Mouse (Mus musculus): ENCODE measurements around the gene Epb41l5. TPM values are rescaled to one million over a fixed set of nuclear protein-coding genes. Genes with fewer than 3 reads are reported as not detected.

Gene Epb41l5
- polyA plus RNA-seq, 1 experiment, result 28.0 TPM

DNA sequence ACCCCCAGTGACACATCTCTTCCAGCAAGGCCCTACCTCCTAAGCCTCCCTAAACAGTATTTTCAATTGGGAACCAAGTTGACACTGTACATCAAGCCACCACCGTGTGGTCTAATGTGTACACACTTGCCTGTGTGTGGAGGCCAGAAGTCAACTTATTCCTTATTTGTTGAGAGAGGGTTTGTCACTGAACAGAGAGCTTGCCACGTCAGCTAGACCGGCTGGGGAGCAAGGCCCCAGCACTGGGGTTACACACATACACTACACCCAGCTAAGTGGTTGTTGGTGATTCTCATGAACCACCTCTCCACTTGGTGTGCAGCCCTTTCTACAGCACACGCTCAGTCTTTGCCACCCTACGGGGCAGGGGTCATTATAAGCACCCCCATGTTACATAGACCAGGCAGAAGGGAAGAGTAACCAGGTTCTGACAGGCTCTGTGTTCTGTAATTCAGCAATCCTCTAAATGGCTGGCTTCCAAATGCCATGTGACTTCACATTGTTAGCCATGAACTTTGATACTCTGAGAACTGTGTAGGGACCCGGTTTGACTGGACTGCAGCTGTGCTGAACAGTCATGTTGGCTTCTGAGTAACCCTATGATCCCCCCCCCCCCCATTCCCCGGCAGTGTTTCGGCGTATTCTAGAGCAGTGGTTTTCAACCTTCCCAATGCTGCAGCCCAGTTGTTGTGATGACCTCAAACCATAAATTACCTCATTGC, 107.8 kb downstream of the Epb41l5 start:
- DNase-seq, result no peak
- Histone ChIP-seq H3K4me1 (ENCODE audit: control insufficient read depth, insufficient read depth, low read length) (peaks cover 2% of the 10 kb centered on the region; the same call in 1 of the 2 replicates), H3K4me3 (replicated peaks; ENCODE audit: extremely low read depth, low read depth, low read length) (no peak overlapping the region)
- no peak for TF ChIP-seq CTCF (IDR thresholded peaks at IDR 0.05; ENCODE audit: insufficient read depth, low read length)
- no peak for TF ChIP-seq POLR2A (IDR thresholded peaks at IDR 0.05; ENCODE audit: borderline replicate concordance, extremely low read depth, low read depth, low read length)
- WGBS, result 64% methylated on average over 9 of the region's 9 CpGs

DNA sequence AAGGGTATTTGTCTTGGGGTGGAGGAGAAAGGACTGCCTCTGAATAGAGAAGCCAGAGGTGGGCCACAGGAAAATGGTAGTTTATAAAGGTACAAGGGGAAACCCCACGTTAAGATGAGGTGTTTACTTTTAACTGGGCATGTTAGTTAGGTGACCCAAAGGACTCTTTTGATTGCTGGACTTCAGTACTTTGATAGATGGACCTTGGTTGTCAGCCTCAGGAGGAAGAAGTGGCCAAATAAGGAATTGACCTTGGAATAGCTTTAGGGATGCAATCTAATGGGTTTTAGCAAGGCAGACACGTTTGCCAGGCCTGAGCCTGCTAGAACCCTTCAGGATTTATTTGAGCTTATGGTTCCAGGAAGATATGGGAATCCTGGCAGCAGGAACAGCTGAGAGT, 109.5 kb downstream of the Epb41l5 start:
- no peak for DNase-seq
- TF ChIP-seq CTCF (IDR thresholded peaks at IDR 0.05; ENCODE audit: insufficient read depth, low read length), result no peak
- no peak for TF ChIP-seq POLR2A (IDR thresholded peaks at IDR 0.05; ENCODE audit: borderline replicate concordance, extremely low read depth, low read depth, low read length)
- 47% methylated on average over 2 of the region's 2 CpGs for WGBS
- H3K4me1 ChIP-seq (ENCODE audit: control insufficient read depth, insufficient read depth, low read length), result peaks cover 2% of the 10 kb centered on the region; the same call in 1 of the 2 replicates
- H3K4me3 ChIP-seq (replicated peaks; ENCODE audit: extremely low read depth, low read depth, low read length), result no peak overlapping the region

DNA sequence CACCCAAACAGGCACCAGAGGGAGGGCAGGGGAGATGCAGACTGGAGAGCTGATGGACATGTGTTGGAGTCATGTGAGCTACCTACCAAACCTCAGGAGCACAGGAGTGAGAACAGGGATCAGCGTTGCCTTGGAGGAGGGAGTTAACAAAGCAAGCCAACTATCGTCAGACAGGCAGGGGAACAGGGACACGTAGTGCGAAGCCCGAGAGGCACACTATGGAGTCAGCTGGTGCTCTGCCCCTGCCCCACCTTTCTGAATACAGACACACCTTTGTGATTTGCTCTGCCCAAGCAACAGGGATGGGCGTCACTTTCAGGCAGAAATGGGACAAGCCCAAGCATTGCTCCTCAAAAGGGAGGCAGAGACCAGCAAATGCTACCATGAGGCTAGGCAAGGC, 111.1 kb downstream of the Epb41l5 start:
- Histone ChIP-seq H3K4me1 (ENCODE audit: control insufficient read depth, insufficient read depth, low read length) (no peaks in the 10 kb centered on the region), H3K4me3 (replicated peaks; ENCODE audit: extremely low read depth, low read depth, low read length) (no peak overlapping the region)
- no peak for TF ChIP-seq CTCF (IDR thresholded peaks at IDR 0.05; ENCODE audit: insufficient read depth, low read length)
- no peak for TF ChIP-seq POLR2A (IDR thresholded peaks at IDR 0.05; ENCODE audit: borderline replicate concordance, extremely low read depth, low read depth, low read length)
- no peak for DNase-seq
- WGBS, result 92% methylated on average over 6 of the region's 6 CpGs

DNA sequence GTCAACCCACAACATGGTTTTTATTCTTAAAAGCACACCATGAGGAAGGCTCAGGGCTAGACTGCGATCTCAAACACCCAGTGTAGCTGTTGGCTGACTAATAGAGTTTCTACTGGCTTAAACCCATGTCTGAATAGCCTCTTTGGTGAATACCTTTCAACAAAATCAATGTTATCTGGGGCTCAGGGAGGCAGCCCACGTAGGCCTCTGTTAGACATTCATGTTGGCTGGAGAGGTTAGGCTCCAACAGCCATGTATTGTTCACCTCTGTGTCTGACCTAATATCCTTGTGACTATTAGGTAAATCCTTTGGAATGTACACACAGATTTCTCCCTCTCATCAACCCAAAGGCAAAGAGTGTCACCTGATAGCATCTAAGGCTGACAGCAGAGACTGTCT, 112.7 kb downstream of the Epb41l5 start:
- H3K4me1 ChIP-seq (ENCODE audit: control insufficient read depth, insufficient read depth, low read length), result no peaks in the 10 kb centered on the region
- WGBS, result 79% methylated on average over 2 of the region's 2 CpGs
- DNase-seq, result no peak
- no peak overlapping the region for H3K4me3 ChIP-seq (replicated peaks; ENCODE audit: extremely low read depth, low read depth, low read length)
- no peak for TF ChIP-seq POLR2A (IDR thresholded peaks at IDR 0.05; ENCODE audit: borderline replicate concordance, extremely low read depth, low read depth, low read length)
- no peak for TF ChIP-seq CTCF (IDR thresholded peaks at IDR 0.05; ENCODE audit: insufficient read depth, low read length)

DNA sequence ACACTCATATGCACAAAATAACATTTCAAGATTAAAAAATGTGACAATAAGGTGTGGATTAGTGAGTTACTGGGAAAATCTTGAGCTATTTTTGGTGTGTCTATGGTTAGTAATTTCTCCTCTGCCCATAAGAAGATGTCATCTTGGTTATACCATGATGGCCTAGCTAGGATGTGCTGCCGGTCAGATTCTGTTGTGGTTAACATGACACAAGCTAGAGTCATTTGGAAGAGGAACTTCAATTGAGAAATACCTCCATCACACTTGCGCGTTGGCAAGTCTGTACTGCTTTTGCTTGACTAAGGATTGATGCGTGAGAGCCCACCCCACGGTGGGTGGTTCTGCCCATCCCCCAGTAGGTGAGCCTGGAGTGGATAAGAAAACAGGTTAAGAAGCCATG, 114.5 kb downstream of the Epb41l5 start:
- WGBS, result 83% methylated on average over 5 of the region's 5 CpGs
- TF ChIP-seq POLR2A (IDR thresholded peaks at IDR 0.05; ENCODE audit: borderline replicate concordance, extremely low read depth, low read depth, low read length) (no peak), CTCF (IDR thresholded peaks at IDR 0.05; ENCODE audit: insufficient read depth, low read length) (no peak)
- Histone ChIP-seq H3K4me3 (replicated peaks; ENCODE audit: extremely low read depth, low read depth, low read length) (no peak overlapping the region), H3K4me1 (ENCODE audit: control insufficient read depth, insufficient read depth, low read length) (no peaks in the 10 kb centered on the region)
- DNase-seq, result no peak

DNA sequence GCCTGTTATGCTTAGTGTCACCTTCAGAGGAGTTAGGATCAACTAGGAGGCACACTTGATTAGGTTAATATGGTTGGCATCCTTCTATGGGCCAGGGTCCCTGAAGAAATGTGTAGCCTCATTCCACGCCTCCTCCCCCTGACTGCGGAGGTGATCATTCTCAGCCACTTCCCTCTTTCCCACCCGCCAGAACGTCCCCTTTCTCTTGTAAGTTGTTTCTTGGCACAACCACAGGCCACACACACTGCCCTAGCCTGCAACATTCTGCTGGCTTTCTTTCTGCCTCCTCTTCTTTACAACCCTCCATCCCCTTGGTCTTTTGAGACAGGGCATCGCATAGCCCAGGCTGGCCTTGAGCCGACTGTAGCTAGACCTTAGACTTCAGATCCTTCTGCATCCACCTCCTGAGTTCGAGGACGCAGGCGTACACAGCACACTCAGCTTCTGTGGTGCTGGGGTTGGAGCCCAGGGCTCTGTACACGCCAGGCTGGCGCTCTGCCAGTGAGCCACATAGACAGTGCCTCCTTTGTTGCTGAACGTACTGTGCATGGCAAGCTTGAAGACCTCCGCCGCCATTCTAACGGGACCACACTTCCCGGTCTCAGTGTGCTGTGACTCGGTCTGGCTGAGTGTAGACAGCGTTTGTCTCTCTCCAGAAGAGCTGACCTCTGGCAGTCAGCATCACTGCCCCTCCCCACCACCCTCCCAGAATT, 115.6 kb downstream of the Epb41l5 start:
- WGBS, result 74% methylated on average over 18 of the region's 18 CpGs
- DNase-seq, result no peak

DNA sequence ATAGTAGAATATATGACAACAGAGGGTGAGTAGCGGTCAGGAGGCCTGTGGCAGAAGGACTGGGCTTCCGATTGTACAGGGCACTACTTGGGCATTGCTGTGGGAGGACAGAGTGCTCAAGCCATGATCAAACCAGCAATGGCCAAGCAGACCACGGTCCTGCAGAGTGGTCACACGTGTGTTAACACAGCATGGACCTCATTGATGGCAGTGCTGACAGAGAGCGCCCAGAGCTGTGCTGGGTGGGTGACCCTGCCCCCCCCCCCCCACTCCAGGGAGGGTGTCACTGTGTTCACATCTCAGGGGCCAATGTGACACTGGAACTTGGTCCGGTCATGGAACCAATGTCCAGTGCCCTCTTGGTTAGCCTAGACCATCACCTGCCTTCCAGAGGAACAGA, 116.6 kb downstream of the Epb41l5 start:
- DNase-seq, result no peak
- TF ChIP-seq CTCF (IDR thresholded peaks at IDR 0.05; ENCODE audit: insufficient read depth, low read length) (no peak), POLR2A (IDR thresholded peaks at IDR 0.05; ENCODE audit: borderline replicate concordance, extremely low read depth, low read depth, low read length) (no peak)
- 97% methylated on average over 6 of the region's 6 CpGs for WGBS

More for the DNA sequence above, 115.6 kb downstream of the Epb41l5 start:
- H3K4me3 ChIP-seq (replicated peaks; ENCODE audit: extremely low read depth, low read depth, low read length), result no peak overlapping the region
- no peak for TF ChIP-seq POLR2A (IDR thresholded peaks at IDR 0.05; ENCODE audit: borderline replicate concordance, extremely low read depth, low read depth, low read length)
- H3K4me1 ChIP-seq (ENCODE audit: control insufficient read depth, insufficient read depth, low read length), result no peaks in the 10 kb centered on the region

DNA sequence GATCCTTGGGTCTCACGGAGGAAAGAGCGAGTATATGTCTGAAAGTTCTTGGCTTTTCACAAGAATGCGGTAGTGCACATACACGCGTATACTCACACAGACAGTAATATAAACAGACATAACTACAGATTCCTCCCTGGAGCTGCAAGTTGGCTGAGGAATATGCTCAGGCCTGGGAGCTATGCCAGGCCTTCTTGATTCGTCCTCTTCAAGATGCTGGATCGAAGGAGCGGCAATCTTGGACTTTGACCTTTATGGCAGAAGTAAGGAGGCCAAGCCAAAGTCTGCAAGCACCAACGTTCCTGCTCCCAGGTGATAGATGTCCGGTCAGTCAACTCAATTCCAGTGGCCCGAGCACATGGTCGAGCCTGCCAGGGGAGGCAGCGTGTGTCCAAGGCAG, 117.9 kb downstream of the Epb41l5 start:
- WGBS, result 67% methylated on average over 13 of the region's 13 CpGs
- H3K4me1 ChIP-seq (ENCODE audit: control insufficient read depth, insufficient read depth, low read length), result peaks cover 7% of the 10 kb centered on the region; the same call in 1 of the 2 replicates
- TF ChIP-seq CTCF (IDR thresholded peaks at IDR 0.05; ENCODE audit: insufficient read depth, low read length) (no peak), POLR2A (IDR thresholded peaks at IDR 0.05; ENCODE audit: borderline replicate concordance, extremely low read depth, low read depth, low read length) (no peak)
- no peak overlapping the region for H3K4me3 ChIP-seq (replicated peaks; ENCODE audit: extremely low read depth, low read depth, low read length)
- DNase-seq, result no peak

More for the DNA sequence above, 116.6 kb downstream of the Epb41l5 start:
- no peaks in the 10 kb centered on the region for H3K4me1 ChIP-seq (ENCODE audit: control insufficient read depth, insufficient read depth, low read length)
- no peak overlapping the region for H3K4me3 ChIP-seq (replicated peaks; ENCODE audit: extremely low read depth, low read depth, low read length)

DNA sequence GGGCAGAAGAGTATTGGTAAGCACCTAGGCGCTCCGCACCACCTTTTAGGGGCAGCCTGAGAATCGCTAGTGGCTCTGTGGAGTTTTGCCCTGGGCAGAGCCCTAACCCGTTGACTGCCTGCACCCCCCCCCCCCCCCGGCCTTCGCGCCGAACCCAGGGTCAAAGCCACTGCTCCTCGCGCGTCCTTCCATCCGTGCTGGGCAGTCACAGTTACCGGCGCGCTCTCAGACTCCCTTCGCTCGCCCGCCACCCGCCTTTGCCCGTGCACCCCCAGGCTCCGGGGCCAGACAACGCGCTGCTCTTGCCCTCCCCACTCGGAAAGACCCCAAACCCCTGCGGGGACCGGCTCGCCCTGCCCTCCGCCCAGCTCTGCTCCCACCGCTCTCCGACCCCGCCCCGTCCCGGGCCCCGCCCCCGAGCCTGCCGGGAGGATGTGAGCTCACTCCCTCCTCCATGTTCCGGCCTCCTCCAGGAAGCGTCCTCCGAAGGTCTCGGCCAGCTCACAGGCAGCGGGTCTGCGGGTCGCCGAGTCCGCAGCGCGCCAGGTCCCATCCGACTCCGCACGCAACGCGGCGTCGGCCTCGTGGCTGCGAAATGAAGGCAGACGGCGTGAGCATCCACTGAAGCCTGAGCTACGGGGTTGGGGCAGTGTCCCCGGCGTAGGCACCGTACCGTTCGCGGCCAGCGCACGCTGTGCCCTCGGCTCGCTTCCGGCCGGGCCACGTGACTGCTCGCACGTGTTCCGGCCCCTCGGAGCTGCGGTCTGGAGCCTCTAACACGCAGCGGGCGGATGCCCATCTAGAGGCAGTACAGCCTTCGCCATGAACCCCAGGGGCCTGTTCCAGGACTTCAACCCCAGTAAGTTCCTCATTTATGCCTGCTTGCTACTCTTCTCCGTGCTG, 122.9 kb downstream of the Epb41l5 start, which contains the start of gene Tmem185b:
Tmem185b (plus strand) TSS at position 472 of the 903 bp plus-strand sequence.
- TF ChIP-seq POLR2A (IDR thresholded peaks at IDR 0.05; ENCODE audit: borderline replicate concordance, extremely low read depth, low read depth, low read length) (peak; percentile 89; the same call in 1 of the 2 replicates), CTCF (IDR thresholded peaks at IDR 0.05; ENCODE audit: insufficient read depth, low read length) (no peak)
- H3K4me1 ChIP-seq (ENCODE audit: control insufficient read depth, insufficient read depth, low read length), result peaks cover 13% of the 10 kb centered on the region
- 2% methylated on average over 80 of the region's 82 CpGs for WGBS
- DNase-seq, result peak; percentile 95
- peak within 1 kb of the TSS; percentile 90 for H3K4me3 ChIP-seq (replicated peaks; ENCODE audit: extremely low read depth, low read depth, low read length)

All from lung, adult 2 months (tissue).